Mouse (Mus musculus) testis, adult 2 months (tissue): ENCODE results near the gene Taf4.

ENCODE experiments used
- CTCF ChIP-seq: fragments of 200-500 bp; IDR thresholded peaks from 2 replicates; pipeline ENCODE4 v1.5.1; 2012; ENCODE audit warnings: low read depth, mild to moderate bottlenecking, inconsistent platforms, low read length, moderate library complexity; ENCODE audit not compliant: control insufficient read depth, insufficient read depth, insufficient replicate concordance
- POLR2A ChIP-seq: fragments of 200-500 bp; IDR thresholded peaks from 2 replicates; pipeline ENCODE4 v1.6.1; 2012; ENCODE audit warnings: low read depth, mild to moderate bottlenecking, inconsistent platforms, low read length, moderate library complexity; ENCODE audit not compliant: control insufficient read depth

DNA sequence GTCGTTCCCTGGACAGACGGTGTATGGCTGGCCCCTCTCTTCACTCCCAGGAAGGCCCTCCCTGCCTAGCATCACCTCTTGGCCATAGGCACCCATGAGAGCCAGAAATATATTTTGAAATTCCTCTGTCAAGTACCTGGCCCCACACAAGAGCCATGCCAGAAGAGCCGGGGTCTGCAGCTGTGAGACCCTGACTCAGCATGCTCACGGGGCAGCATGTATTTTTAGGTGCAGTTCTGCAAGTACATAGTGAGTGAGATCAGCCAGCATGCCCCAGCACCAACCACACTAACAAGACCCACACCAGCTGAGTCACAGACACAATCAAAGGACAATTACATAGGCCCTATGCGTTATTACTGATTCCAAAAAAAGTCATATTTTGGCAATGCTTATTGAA lies 8.8 kb downstream of the Taf4 start:
- TF ChIP-seq POLR2A, result no peak
- no peak for TF ChIP-seq CTCF
